Mouse (Mus musculus): ENCODE results near the gene Wscd2. TPM values are rescaled to one million over a fixed set of nuclear protein-coding genes. Genes with fewer than 3 reads are reported as not detected.

The Wscd2 gene
- total RNA-seq, 2 experiments from 2014 or later, result not detected

GRCm38 (mm10) chr5:113480451-113480850 is 9.7 kb upstream of the Wscd2 start:
- ATAC-seq (replicated peaks; ENCODE audit: poor library complexity), result no peak

GRCm38 (mm10) chr5:113485584-113486162 is 4.5 kb upstream of the Wscd2 start:
- no peak for ATAC-seq (replicated peaks; ENCODE audit: poor library complexity)

- ATAC-seq (replicated peaks; ENCODE audit: poor library complexity), result no peak
Measured at GRCm38 (mm10) chr5:113487879-113488278, 2.3 kb upstream of the Wscd2 start.

- ATAC-seq (replicated peaks; ENCODE audit: poor library complexity), result no peak
Measured at GRCm38 (mm10) chr5:113489617-113490016, 516 bp upstream of the Wscd2 start.

- no peak for ATAC-seq (replicated peaks; ENCODE audit: poor library complexity)
Measured at GRCm38 (mm10) chr5:113490467-113491260, 531 bp downstream of the Wscd2 start.

- ATAC-seq (replicated peaks; ENCODE audit: poor library complexity), result no peak
Measured at GRCm38 (mm10) chr5:113491552-113491951, 1.4 kb downstream of the Wscd2 start.

- ATAC-seq (replicated peaks; ENCODE audit: poor library complexity), result no peak
Measured at GRCm38 (mm10) chr5:113491988-113492387, 1.9 kb downstream of the Wscd2 start.

GRCm38 (mm10) chr5:113492417-113493035 is 2.4 kb downstream of the Wscd2 start:
- no peak for ATAC-seq (replicated peaks; ENCODE audit: poor library complexity)

GRCm38 (mm10) chr5:113493997-113494396 is 3.9 kb downstream of the Wscd2 start:
- no peak for ATAC-seq (replicated peaks; ENCODE audit: poor library complexity)

- ATAC-seq (replicated peaks; ENCODE audit: poor library complexity), result no peak
Measured at GRCm38 (mm10) chr5:113496926-113497325, 6.8 kb downstream of the Wscd2 start.

GRCm38 (mm10) chr5:113499421-113499820 is 9.3 kb downstream of the Wscd2 start:
- no peak for ATAC-seq (replicated peaks; ENCODE audit: poor library complexity)

GRCm38 (mm10) chr5:113503276-113503675 is 13.1 kb downstream of the Wscd2 start:
- no peak for ATAC-seq (replicated peaks; ENCODE audit: poor library complexity)

- ATAC-seq (replicated peaks; ENCODE audit: poor library complexity), result no peak
Measured at GRCm38 (mm10) chr5:113504654-113505053, 14.5 kb downstream of the Wscd2 start.

GRCm38 (mm10) chr5:113506065-113506464 is 15.9 kb downstream of the Wscd2 start:
- 0 out of 2 replicates have a peak, but pooled peaks have one; percentile 3 for ATAC-seq (replicated peaks; ENCODE audit: poor library complexity)

GRCm38 (mm10) chr5:113506779-113507178 is 16.6 kb downstream of the Wscd2 start:
- ATAC-seq (replicated peaks; ENCODE audit: poor library complexity), result no peak

- no peak for ATAC-seq (replicated peaks; ENCODE audit: poor library complexity)
Measured at GRCm38 (mm10) chr5:113509167-113509566, 19.0 kb downstream of the Wscd2 start.

GRCm38 (mm10) chr5:113513640-113514039 is 23.5 kb downstream of the Wscd2 start:
- no peak for ATAC-seq (replicated peaks; ENCODE audit: poor library complexity)

GRCm38 (mm10) chr5:113514062-113514461 is 23.9 kb downstream of the Wscd2 start:
- ATAC-seq (replicated peaks; ENCODE audit: poor library complexity), result no peak

GRCm38 (mm10) chr5:113516119-113516872 is 26.2 kb downstream of the Wscd2 start:
- ATAC-seq (replicated peaks; ENCODE audit: poor library complexity), result no peak

- ATAC-seq (replicated peaks; ENCODE audit: poor library complexity), result no peak
Measured at GRCm38 (mm10) chr5:113516873-113517336, 26.8 kb downstream of the Wscd2 start.

GRCm38 (mm10) chr5:113517387-113517786 is 27.3 kb downstream of the Wscd2 start:
- no peak for ATAC-seq (replicated peaks; ENCODE audit: poor library complexity)
